Mouse (Mus musculus): ENCODE measurements at regions not wholly inside any gene's neighbourhood (a gene's known extent, or its start where the extent isn't known, plus 50 kb on each side); places are given as distances from the start of the nearest gene placed in this dataset.

- TF ChIP-seq TAL1 (IDR thresholded peaks at IDR 0.05; ENCODE audit: low read length) = no peak
- no peak for TF ChIP-seq GATA1 (IDR thresholded peaks at IDR 0.05; ENCODE audit: low read length)
- no peak overlapping the region for H3K4me3 ChIP-seq (replicated peaks)
- no peaks in the 10 kb centered on the region for H3K36me3 ChIP-seq (ENCODE audit: control insufficient read depth)
- no peaks in the 10 kb centered on the region for H3K9me3 ChIP-seq (ENCODE audit: control insufficient read depth, low read length)
- peaks cover 22% of the 10 kb centered on the region for H3K27me3 ChIP-seq (ENCODE audit: control insufficient read depth)
- H3K4me1 ChIP-seq (ENCODE audit: control insufficient read depth) = no peaks in the 10 kb centered on the region
Measured at GRCm38 (mm10) chr2:71633471-71633870, 86.9 kb upstream of the Dlx2 start.

GRCm38 (mm10) chr2:71634471-71634870 lies 87.9 kb upstream of the Dlx2 start:
- Histone ChIP-seq H3K4me3 (replicated peaks) (no peak overlapping the region), H3K9me3 (ENCODE audit: control insufficient read depth, low read length) (no peaks in the 10 kb centered on the region), H3K4me1 (ENCODE audit: control insufficient read depth) (no peaks in the 10 kb centered on the region), H3K27me3 (ENCODE audit: control insufficient read depth) (peaks cover 12% of the 10 kb centered on the region), H3K36me3 (ENCODE audit: control insufficient read depth) (no peaks in the 10 kb centered on the region)
- TF ChIP-seq TAL1 (IDR thresholded peaks at IDR 0.05; ENCODE audit: low read length) (no peak), GATA1 (IDR thresholded peaks at IDR 0.05; ENCODE audit: low read length) (no peak)

GRCm38 (mm10) chr2:71636134-71636533 lies 89.6 kb upstream of the Dlx2 start:
- no peak overlapping the region for H3K4me3 ChIP-seq (replicated peaks)
- no peaks in the 10 kb centered on the region for H3K27me3 ChIP-seq (ENCODE audit: control insufficient read depth)
- no peaks in the 10 kb centered on the region for H3K4me1 ChIP-seq (ENCODE audit: control insufficient read depth)
- no peak for TF ChIP-seq TAL1 (IDR thresholded peaks at IDR 0.05; ENCODE audit: low read length)
- TF ChIP-seq GATA1 (IDR thresholded peaks at IDR 0.05; ENCODE audit: low read length) = no peak
- H3K9me3 ChIP-seq (ENCODE audit: control insufficient read depth, low read length) = no peaks in the 10 kb centered on the region
- no peaks in the 10 kb centered on the region for H3K36me3 ChIP-seq (ENCODE audit: control insufficient read depth)

- no peaks in the 10 kb centered on the region for H3K27me3 ChIP-seq (ENCODE audit: control insufficient read depth)
- H3K4me3 ChIP-seq (replicated peaks) = no peak overlapping the region
- H3K9me3 ChIP-seq (ENCODE audit: control insufficient read depth, low read length) = no peaks in the 10 kb centered on the region
- H3K36me3 ChIP-seq (ENCODE audit: control insufficient read depth) = no peaks in the 10 kb centered on the region
- TF ChIP-seq TAL1 (IDR thresholded peaks at IDR 0.05; ENCODE audit: low read length) (no peak), GATA1 (IDR thresholded peaks at IDR 0.05; ENCODE audit: low read length) (no peak)
- no peaks in the 10 kb centered on the region for H3K4me1 ChIP-seq (ENCODE audit: control insufficient read depth)
Measured at GRCm38 (mm10) chr2:71636590-71636989, 90.0 kb upstream of the Dlx2 start.

- no peaks in the 10 kb centered on the region for H3K4me1 ChIP-seq (ENCODE audit: control insufficient read depth)
- H3K27me3 ChIP-seq (ENCODE audit: control insufficient read depth) = no peaks in the 10 kb centered on the region
- H3K4me3 ChIP-seq (replicated peaks) = no peak overlapping the region
- H3K36me3 ChIP-seq (ENCODE audit: control insufficient read depth) = no peaks in the 10 kb centered on the region
- H3K9me3 ChIP-seq (ENCODE audit: control insufficient read depth, low read length) = no peaks in the 10 kb centered on the region
- TF ChIP-seq TAL1 (IDR thresholded peaks at IDR 0.05; ENCODE audit: low read length) = no peak
- TF ChIP-seq GATA1 (IDR thresholded peaks at IDR 0.05; ENCODE audit: low read length) = no peak
Measured at GRCm38 (mm10) chr2:71640251-71640650, 93.7 kb upstream of the Dlx2 start.

GRCm38 (mm10) chr2:71644038-71644470 lies 97.5 kb upstream of the Dlx2 start:
- H3K4me3 ChIP-seq (replicated peaks) = no peak overlapping the region
- no peaks in the 10 kb centered on the region for H3K9me3 ChIP-seq (ENCODE audit: control insufficient read depth, low read length)
- H3K4me1 ChIP-seq (ENCODE audit: control insufficient read depth) = no peaks in the 10 kb centered on the region
- TF ChIP-seq TAL1 (IDR thresholded peaks at IDR 0.05; ENCODE audit: low read length) = no peak
- TF ChIP-seq GATA1 (IDR thresholded peaks at IDR 0.05; ENCODE audit: low read length) = no peak
- no peaks in the 10 kb centered on the region for H3K36me3 ChIP-seq (ENCODE audit: control insufficient read depth)
- H3K27me3 ChIP-seq (ENCODE audit: control insufficient read depth) = no peaks in the 10 kb centered on the region

GRCm38 (mm10) chr2:71647914-71648497 lies 97.4 kb upstream of the Itga6 start:
- Histone ChIP-seq H3K27me3 (ENCODE audit: control insufficient read depth) (no peaks in the 10 kb centered on the region), H3K9me3 (ENCODE audit: control insufficient read depth, low read length) (no peaks in the 10 kb centered on the region)
- TF ChIP-seq GATA1 (IDR thresholded peaks at IDR 0.05; ENCODE audit: low read length) (no peak), TAL1 (IDR thresholded peaks at IDR 0.05; ENCODE audit: low read length) (no peak)

GRCm38 (mm10) chr2:71651662-71652061 lies 93.8 kb upstream of the Itga6 start:
- no peak overlapping the region for H3K4me3 ChIP-seq (replicated peaks)
- peaks cover 9% of the 10 kb centered on the region for H3K4me1 ChIP-seq (ENCODE audit: control insufficient read depth)
- H3K36me3 ChIP-seq (ENCODE audit: control insufficient read depth) = no peaks in the 10 kb centered on the region
- no peak for TF ChIP-seq TAL1 (IDR thresholded peaks at IDR 0.05; ENCODE audit: low read length)
- no peak for TF ChIP-seq GATA1 (IDR thresholded peaks at IDR 0.05; ENCODE audit: low read length)
- no peaks in the 10 kb centered on the region for H3K27me3 ChIP-seq (ENCODE audit: control insufficient read depth)
- no peaks in the 10 kb centered on the region for H3K9me3 ChIP-seq (ENCODE audit: control insufficient read depth, low read length)

More at GRCm38 (mm10) chr2:71647914-71648497, 97.4 kb upstream of the Itga6 start:
- Histone ChIP-seq H3K36me3 (ENCODE audit: control insufficient read depth) (no peaks in the 10 kb centered on the region), H3K4me3 (replicated peaks) (no peak overlapping the region), H3K4me1 (ENCODE audit: control insufficient read depth) (no peaks in the 10 kb centered on the region)

GRCm38 (mm10) chr2:71652261-71652801 lies 93.1 kb upstream of the Itga6 start:
- TF ChIP-seq TAL1 (IDR thresholded peaks at IDR 0.05; ENCODE audit: low read length) (no peak), GATA1 (IDR thresholded peaks at IDR 0.05; ENCODE audit: low read length) (no peak)
- Histone ChIP-seq H3K4me3 (replicated peaks) (no peak overlapping the region), H3K4me1 (ENCODE audit: control insufficient read depth) (peaks cover 9% of the 10 kb centered on the region), H3K9me3 (ENCODE audit: control insufficient read depth, low read length) (no peaks in the 10 kb centered on the region), H3K27me3 (ENCODE audit: control insufficient read depth) (no peaks in the 10 kb centered on the region), H3K36me3 (ENCODE audit: control insufficient read depth) (no peaks in the 10 kb centered on the region)

Data from erythroblast, embryonic 14.5 days (primary cell).